14 mouse cellular contexts compared by ENCODE assay signal in the genomic region with DNA sequence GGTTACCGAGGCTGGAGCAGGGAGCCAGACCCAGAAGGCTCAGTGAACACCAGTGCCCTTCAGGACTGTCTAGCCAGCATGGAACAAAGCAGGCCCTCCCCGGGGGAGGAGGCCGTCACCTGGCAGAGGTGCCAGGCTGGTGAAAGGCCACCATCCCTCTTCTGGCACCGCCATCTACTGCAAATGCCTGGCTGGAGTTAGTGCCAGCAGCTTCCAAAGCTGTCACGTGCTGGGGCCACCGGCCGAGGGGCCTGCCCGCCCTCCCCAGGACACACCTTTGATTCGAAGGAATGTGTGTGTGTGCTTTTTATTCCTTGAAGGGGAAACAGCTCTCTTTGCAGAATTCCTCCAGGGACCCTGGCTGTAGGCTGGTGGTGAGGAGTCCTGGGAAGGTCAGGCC. TPM values are rescaled to one million over a fixed set of nuclear protein-coding genes. Genes with fewer than 3 reads are reported as not detected.
DNase-seq lines count a peak whose midpoint lies in the region; ATAC-seq lines count a peak whose summit lies in the region.
"Had no signal": no experiment of that assay in that cellular context is flagged by ENCODE, and none has a peak within 500 bp of the region (broad histone marks: within the 10 kb centered on the region; RNA-seq: fewer than 3 reads in every experiment).

No protein-coding gene starts in this region.

- H3K4me3 ChIP-seq in heart, embryonic 12.5 days, result no peak overlapping the region
- H3K4me3 ChIP-seq: erythroblast, embryonic 14.5 days; limb, embryonic 15.5 days; midbrain, embryonic 12.5 days had no signal

- no peak overlapping the region for H3K27ac ChIP-seq in heart, embryonic 12.5 days (ENCODE audit: poor library complexity, severe bottlenecking)
- H3K27ac ChIP-seq: hindbrain, embryonic 14.5 days; limb, embryonic 15.5 days; midbrain, embryonic 12.5 days had no signal

- no peaks in the 10 kb centered on the region for H3K36me3 ChIP-seq in heart, embryonic 12.5 days
- H3K36me3 ChIP-seq: limb, embryonic 15.5 days; midbrain, embryonic 12.5 days had no signal

- DNase-seq in heart, postnatal 10 days, result peak; percentile 56 to 58
- peak; percentile 98 for DNase-seq in kidney, adult 11 months
- DNase-seq in kidney, postnatal 10 days, result peak; percentile 87
- peak; percentile 44 to 78 for DNase-seq in lung, postnatal 4 days
- DNase-seq in spleen, postnatal 4 days (ENCODE audit: low spot score in 2 of 2), result no peak
- no peak for DNase-seq in urinary bladder, postnatal 25 days (ENCODE audit: low spot score)
- DNase-seq: thymus, adult 2 months had no signal

- intact Hi-C loops in heart, postnatal 10 days (cut with DNase I), result no loop called here

- no peak overlapping the region for H3K9ac ChIP-seq in heart, embryonic 12.5 days
- H3K9ac ChIP-seq: hindbrain, embryonic 14.5 days; limb, embryonic 15.5 days; midbrain, embryonic 12.5 days had no signal

- H3K9me3 ChIP-seq in heart, embryonic 12.5 days (replicated peaks), result no peaks in the 10 kb centered on the region
- H3K9me3 ChIP-seq: limb, embryonic 15.5 days; midbrain, embryonic 12.5 days had no signal

- H3K27me3 ChIP-seq in heart, embryonic 12.5 days (replicated peaks), result 0 out of 2 replicates have a peak, but pooled peaks cover 4% of the 10 kb centered on the region
- H3K27me3 ChIP-seq: limb, embryonic 15.5 days had no signal

- H3K4me2 ChIP-seq in heart, embryonic 12.5 days, result no peak overlapping the region
- H3K4me2 ChIP-seq: hindbrain, embryonic 14.5 days; limb, embryonic 15.5 days; midbrain, embryonic 12.5 days had no signal

- 0 out of 2 replicates have a peak, but pooled peaks cover 7% of the 10 kb centered on the region for H3K4me1 ChIP-seq in heart, embryonic 12.5 days (replicated peaks)
- H3K4me1 ChIP-seq: limb, embryonic 15.5 days; midbrain, embryonic 12.5 days had no signal

- ATAC-seq in heart, embryonic 12.5 days (ENCODE audit: insufficient number of reproducible peaks, low FRiP score), result no peak

- WGBS in heart, embryonic 12.5 days, result 81% methylated on average over 9 of the region's 9 CpGs

RNA-seq across cellular contexts. Expression of a gene that starts 23.7 kb away (rescaled TPM):
- not detected for total RNA-seq in heart, postnatal 10 days (2021)
- polyA plus RNA-seq in heart, embryonic 12.5 days (2016; fragmentation: Nextera tagmentation; extraction: Ambion mirVana), result 0.30 and 0.36 TPM in 2 replicates
- total RNA-seq: layer of hippocampus, postnatal 14 days had no signal
- polyA plus RNA-seq: erythroblast, embryonic 14.5 days; hindbrain, embryonic 14.5 days; neural tube, embryonic 14.5 days had no signal

RNA-seq across cellular contexts. Expression of a gene that starts 52.2 kb away (rescaled TPM):
- total RNA-seq in heart, postnatal 10 days (2021), result 1 to 10 TPM; 5.5 to 7.6 TPM
- polyA plus RNA-seq in heart, embryonic 12.5 days (2016; fragmentation: Nextera tagmentation; extraction: Ambion mirVana), result 6.4 and 7.3 TPM in 2 replicates
- polyA plus RNA-seq: erythroblast, embryonic 14.5 days had no signal

Comparison
In these comparisons a context has a peak if more than half of its experiments do, and no peak if none do; other contexts are left out.
1. DNase-seq: peak in heart, postnatal 10 days (2 of 2), kidney, adult 11 months (single experiment), kidney, postnatal 10 days (single experiment) and lung, postnatal 4 days (2 of 2); none in spleen, postnatal 4 days (0 of 2) and urinary bladder, postnatal 25 days (single experiment).